Mouse (Mus musculus) liver, postnatal 0 days (tissue): ENCODE results near the gene Gm6592. TPM values are rescaled to one million over a fixed set of nuclear protein-coding genes. Genes with fewer than 3 reads are reported as not detected.
A peak's percentile ranks its signal among the peaks of the same experiment; 100 is the strongest.
"Not testable (repeated sequence)": the region's sequence is repeated elsewhere in the genome, so short reads cannot be mapped to it uniquely, and the experiment has no call there.

Experiments used
- ATAC-seq: fragments of 200-750 bp; cut with Nextera tagmentation; 2 replicates; pipeline ENCODE4 v1.8.0; 2017; ENCODE audit warnings: mild to moderate bottlenecking, moderate library complexity
- DNase-seq: peaks from one replicate; pipeline ENCODE4 v3.0.0-alpha.2; 2016
- H3K27ac ChIP-seq: fragments of 300-500 bp; sonication (generic); 2 replicates; pipeline ENCODE4 v1.5.1; 2014; ENCODE audit warnings: antibody characterized with exemption, moderate library complexity, mild to moderate bottlenecking, low read depth
- H3K27me3 ChIP-seq: fragments of 300-500 bp; sonication (generic); 2 replicates; pipeline ENCODE4 v1.6.1; 2014; ENCODE audit warnings: low read length, control low read depth, mixed read lengths; ENCODE audit not compliant: insufficient read depth
- H3K36me3 ChIP-seq: fragments of 300-500 bp; sonication (generic); replicated peaks from 2 replicates; pipeline ENCODE4 v1.6.1; 2014; ENCODE audit warnings: mild to moderate bottlenecking, control low read depth, low read length, moderate library complexity, mixed read lengths; ENCODE audit not compliant: insufficient read depth
- H3K4me1 ChIP-seq: fragments of 300-500 bp; sonication (generic); 2 replicates; pipeline ENCODE4 v1.6.1; 2014; ENCODE audit warnings: antibody characterized with exemption, mild to moderate bottlenecking, control low read depth; ENCODE audit not compliant: insufficient read depth
- H3K4me2 ChIP-seq: fragments of 300-500 bp; sonication (generic); 2 replicates; pipeline ENCODE4 v1.6.1; 2014; ENCODE audit warnings: low read depth, mild to moderate bottlenecking, low read length, moderate library complexity, mixed read lengths
- H3K4me3 ChIP-seq: fragments of 300-500 bp; sonication (generic); 2 replicates; pipeline ENCODE4 v1.5.1; 2014; ENCODE audit warnings: low read depth, low read length
- H3K9ac ChIP-seq: fragments of 300-500 bp; sonication (generic); replicated peaks from 2 replicates; pipeline ENCODE4 v1.6.1; 2014; ENCODE audit warnings: mild to moderate bottlenecking, moderate library complexity
- H3K9me3 ChIP-seq: fragments of 300-500 bp; sonication (generic); 2 replicates; pipeline ENCODE4 v1.6.1; 2016; ENCODE audit warnings: mild to moderate bottlenecking, control low read depth, low read length, mixed read lengths
- CTCF ChIP-seq: sonication (generic); IDR thresholded peaks from 2 replicates; pipeline ENCODE4 v1.5.1; 2016; ENCODE audit warnings: antibody characterized with exemption, low read depth
- EP300 ChIP-seq: IDR thresholded peaks from 2 replicates; pipeline ENCODE4 v1.6.1; 2016; ENCODE audit warnings: antibody characterized with exemption, low read depth, mild to moderate bottlenecking
- WGBS: fragments of 180-500 bp; shearing (Covaris S2); extraction: QIAGEN DNeasy Blood & Tissue Kit; methylation state at CpG from one replicate; pipeline ENCODE4 v1.1.7; 2014; ENCODE audit not compliant: insufficient replicate concordance; 5-methylcytosine and 5-hydroxymethylcytosine counted together
- polyA plus RNA-seq: library from polyadenylated mRNA; unstranded; fragments of >200 nt; fragmentation: Nextera tagmentation; extraction: Ambion mirVana; gene quantifications from 2 replicates; pipeline ENCODE4 v1.2.1, GENCODE M21; 2015

Gm6592 gene
- not detected in 2 replicates for polyA plus RNA-seq

- Histone ChIP-seq H3K4me2 (no peak within 1 kb of the TSS), H3K9ac (no peak within 1 kb of the TSS), H3K4me1 (no peaks in the 10 kb centered on the region), H3K27me3 (no peaks in the 10 kb centered on the region), H3K27ac (no peak within 1 kb of the TSS), H3K9me3 (no peaks in the 10 kb centered on the region), H3K36me3 (no peaks in the 10 kb centered on the region), H3K4me3 (no peak within 1 kb of the TSS)
- TF ChIP-seq EP300 (no peak), CTCF (no peak)
- no peak for ATAC-seq
- WGBS = 42% methylated on average over 1 of the region's 1 CpGs
- no peak for DNase-seq
These were observed at the start of gene Gm6592 for GRCm38 (mm10) chrX:8843694-8844093. TSS of gene Gm6592 (plus strand) at chrX:8843994.

DNA sequence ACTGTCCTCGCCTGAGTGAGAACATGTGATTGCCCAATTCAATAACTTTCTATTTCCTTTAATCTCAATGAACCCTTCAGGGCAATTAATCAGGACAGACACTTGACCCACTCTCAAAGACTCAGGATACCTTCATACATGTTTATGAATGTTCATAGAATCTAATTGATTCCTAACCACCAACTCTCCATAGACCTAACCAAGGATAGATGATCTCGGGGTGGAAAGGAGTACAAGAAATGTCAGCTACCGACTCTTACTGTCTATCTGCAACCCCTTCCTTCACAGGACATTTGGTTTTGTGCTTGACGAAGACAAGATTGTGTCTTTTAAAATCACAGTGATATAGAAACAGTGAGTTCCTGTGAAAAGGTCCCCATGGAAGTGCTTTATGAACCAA, 40.4 kb upstream of the Gm6592 start, which contains the start of gene Ssxb5:
Gene Ssxb5 (plus strand): TSS at position 301 of the 400 bp plus-strand sequence.
- not testable (repeated sequence) for H3K4me1 ChIP-seq, H3K9ac ChIP-seq, H3K27ac ChIP-seq, H3K4me2 ChIP-seq, ATAC-seq, H3K9me3 ChIP-seq, H3K36me3 ChIP-seq, H3K4me3 ChIP-seq, H3K27me3 ChIP-seq, DNase-seq
- WGBS = 63% methylated on average over 4 of the region's 4 CpGs

DNA sequence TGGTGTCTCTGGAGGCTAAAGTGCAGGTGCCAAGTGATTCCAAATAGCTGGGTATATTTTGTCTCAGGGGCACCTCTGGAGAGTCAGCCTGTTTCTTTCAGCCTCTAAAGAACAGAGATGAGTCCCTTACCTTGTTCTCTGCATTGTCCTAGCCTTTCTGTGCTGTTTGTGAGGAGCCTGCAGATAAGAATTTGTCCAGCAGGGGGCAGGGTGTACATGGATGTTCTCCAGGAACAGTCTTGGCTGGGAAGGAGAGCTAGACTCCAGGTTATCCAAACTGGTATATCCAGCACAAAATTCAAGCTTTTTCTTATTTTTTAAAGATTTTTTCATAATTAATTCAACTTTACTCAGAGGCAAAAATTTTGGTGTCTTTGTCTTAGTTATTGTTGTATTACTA, 11.8 kb upstream of the Gm6592 start:
- no peak for TF ChIP-seq EP300
- peak; percentile 55 for TF ChIP-seq CTCF
- DNase-seq (peak; percentile 29), ATAC-seq (no peak)

GRCm38 (mm10) chrX:8852486-8852885, 8.7 kb downstream of the Gm6592 start:
- TF ChIP-seq CTCF (no peak), EP300 (no peak)
- ATAC-seq (no peak), DNase-seq (no peak)
- H3K9ac ChIP-seq = no peak overlapping the region
- no peaks in the 10 kb centered on the region for H3K27me3 ChIP-seq
- no peaks in the 10 kb centered on the region for H3K36me3 ChIP-seq
- H3K9me3 ChIP-seq = no peaks in the 10 kb centered on the region
- no peak overlapping the region for H3K27ac ChIP-seq
- no peaks in the 10 kb centered on the region for H3K4me1 ChIP-seq
- no peak overlapping the region for H3K4me2 ChIP-seq
- no peak overlapping the region for H3K4me3 ChIP-seq
- 86% methylated on average over 10 of the region's 10 CpGs for WGBS

More for the DNA sequence above, 11.8 kb upstream of the Gm6592 start:
- H3K9me3 ChIP-seq = no peaks in the 10 kb centered on the region
- no peak overlapping the region for H3K27ac ChIP-seq
- H3K4me3 ChIP-seq = no peak overlapping the region
- H3K27me3 ChIP-seq = no peaks in the 10 kb centered on the region
- no peak overlapping the region for H3K9ac ChIP-seq
- no peaks in the 10 kb centered on the region for H3K4me1 ChIP-seq
- H3K36me3 ChIP-seq = no peaks in the 10 kb centered on the region
- no peak overlapping the region for H3K4me2 ChIP-seq

- WGBS = 4% methylated on average over 3 of the region's 3 CpGs
- TF ChIP-seq CTCF = peak; percentile 57
- not testable (repeated sequence) for H3K4me3 ChIP-seq
These were observed 20.5 kb downstream of the Gm6592 start for GRCm38 (mm10) chrX:8864331-8864730.

DNA sequence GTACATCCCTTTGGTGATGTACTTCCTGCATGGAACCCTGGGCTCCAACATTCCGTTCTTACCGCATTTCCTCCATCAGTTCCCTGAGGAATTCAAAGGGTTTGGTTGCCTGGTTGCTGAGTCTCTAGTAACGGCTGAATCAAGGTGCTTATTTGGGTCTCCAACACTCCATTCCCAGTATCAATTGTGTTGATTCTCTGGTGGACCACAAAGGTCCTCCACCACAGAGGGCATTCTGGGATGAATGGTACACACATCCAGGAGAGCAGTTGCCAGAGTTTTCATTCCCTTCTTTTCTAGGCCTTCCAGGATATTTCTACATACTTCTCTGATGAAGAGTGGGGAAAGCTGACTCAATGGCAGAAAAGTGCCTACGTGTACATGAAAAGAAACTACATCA, 30.2 kb downstream of the Gm6592 start, which contains the start of gene Gm5751:
Gene Gm5751 (plus strand): TSS at position 301 of the 400 bp plus-strand sequence.
- 80% methylated on average over 3 of the region's 4 CpGs for WGBS
- not testable (repeated sequence) for H3K9ac ChIP-seq, H3K4me1 ChIP-seq

More at GRCm38 (mm10) chrX:8864331-8864730, 20.5 kb downstream of the Gm6592 start:
- not testable (repeated sequence) for H3K27ac ChIP-seq, H3K4me2 ChIP-seq, H3K27me3 ChIP-seq, H3K4me1 ChIP-seq, H3K9me3 ChIP-seq, H3K36me3 ChIP-seq, H3K9ac ChIP-seq, ATAC-seq
- DNase-seq = peak; percentile 44

DNA sequence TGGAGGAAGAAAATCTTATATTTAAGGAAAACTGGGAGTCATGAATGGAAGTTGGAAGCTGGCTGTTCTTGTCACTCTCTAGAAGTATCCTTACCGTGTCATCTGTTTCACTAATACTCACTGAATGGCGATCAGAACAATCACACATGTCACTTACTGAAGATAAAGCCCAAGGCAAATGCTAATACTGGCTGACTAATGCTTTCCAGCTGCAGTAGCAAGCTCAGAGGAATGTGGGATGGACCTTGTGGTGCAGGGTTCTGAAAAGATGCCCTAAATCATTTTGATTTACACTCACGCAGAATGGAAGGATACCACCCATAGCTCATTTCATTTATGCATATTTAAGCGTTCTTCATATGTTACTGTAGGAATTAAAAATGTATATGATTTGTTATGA, 40.5 kb downstream of the Gm6592 start:
- Histone ChIP-seq H3K4me2 (no peak overlapping the region), H3K27ac (no peak overlapping the region), H3K9me3 (no peaks in the 10 kb centered on the region), H3K4me1 (no peaks in the 10 kb centered on the region), H3K9ac (no peak overlapping the region), H3K36me3 (no peaks in the 10 kb centered on the region), H3K27me3 (no peaks in the 10 kb centered on the region), H3K4me3 (no peak overlapping the region)
- ATAC-seq (no peak), DNase-seq (no peak)
- TF ChIP-seq CTCF = no peak
- no peak for TF ChIP-seq EP300
- 72% methylated on average over 4 of the region's 4 CpGs for WGBS

More for the DNA sequence above, 30.2 kb downstream of the Gm6592 start, which contains the start of gene Gm5751:
- not testable (repeated sequence) for H3K4me3 ChIP-seq, DNase-seq, H3K27ac ChIP-seq, H3K9me3 ChIP-seq, H3K36me3 ChIP-seq, H3K4me2 ChIP-seq, ATAC-seq, H3K27me3 ChIP-seq
